Comparison of ENCODE assay signal across 9 mouse cellular contexts in genomic region chr11:118428944-118429709, GRCm38 (mm10). TPM values are rescaled to one million over a fixed set of nuclear protein-coding genes. Genes with fewer than 3 reads are reported as not detected.
DNase-seq lines count a peak whose midpoint lies in the region; ATAC-seq and TF ChIP-seq lines count a peak whose summit lies in the region.
"Had no signal": no experiment of that assay in that cellular context is flagged by ENCODE, and none has a peak within 500 bp of the region (broad histone marks: within the 10 kb centered on the region; RNA-seq: fewer than 3 reads in every experiment).

No protein-coding gene starts in this region.

- H3K4me3 ChIP-seq in lung, adult 2 months (replicated peaks; ENCODE audit: extremely low read depth, low read depth, low read length): peak overlapping the region; percentile 22
- peak overlapping the region; percentile 41 for H3K4me3 ChIP-seq in heart, adult 2 months
- H3K4me3 ChIP-seq in neural tube, embryonic 14.5 days (ENCODE audit: low read depth, low read length): peak overlapping the region; percentile 9; the same call in 1 of the 2 replicates

- intact Hi-C loops in heart, adult 2 months (cut with DNase I): no loop called here

- peaks cover 5% of the 10 kb centered on the region for H3K4me1 ChIP-seq in lung, adult 2 months (ENCODE audit: control insufficient read depth, insufficient read depth, low read length)
- H3K4me1 ChIP-seq in heart, adult 2 months (ENCODE audit: control insufficient read depth, insufficient read depth, low read length): peaks cover 43% of the 10 kb centered on the region
- H3K4me1 ChIP-seq in neural tube, embryonic 14.5 days (ENCODE audit: control insufficient read depth, insufficient read depth, low read length): peaks cover 14% of the 10 kb centered on the region

- no peak for TF ChIP-seq CTCF in lung, adult 2 months (IDR thresholded peaks at IDR 0.05; ENCODE audit: insufficient read depth, low read length)
- TF ChIP-seq CTCF in heart, adult 2 months (IDR thresholded peaks at IDR 0.05): no peak

- ATAC-seq in neural tube, embryonic 14.5 days (ENCODE audit: low read depth): no peak
- no peak for ATAC-seq in granulocyte monocyte progenitor cell, adult 5-6 weeks (replicated peaks; ENCODE audit: poor library complexity, severe bottlenecking)

- no peak for TF ChIP-seq POLR2A in lung, adult 2 months (IDR thresholded peaks at IDR 0.05; ENCODE audit: borderline replicate concordance, extremely low read depth, low read depth, low read length)
- TF ChIP-seq POLR2A in heart, adult 2 months (IDR thresholded peaks at IDR 0.05; ENCODE audit: insufficient read depth, low read depth, low read length): 0 out of 2 replicates have a peak, but pooled peaks have one; percentile 15

- no peaks in the 10 kb centered on the region for H3K36me3 ChIP-seq in heart, adult 2 months (ENCODE audit: control insufficient read depth, insufficient read depth, low read length)
- no peaks in the 10 kb centered on the region for H3K36me3 ChIP-seq in neural tube, embryonic 14.5 days (ENCODE audit: control insufficient read depth, insufficient read depth, low read length)
- H3K36me3 ChIP-seq: G1E had no signal

- no peaks in the 10 kb centered on the region for H3K9me3 ChIP-seq in neural tube, embryonic 14.5 days (ENCODE audit: control insufficient read depth, low read length)
- H3K9me3 ChIP-seq: G1E had no signal

- WGBS in lung, adult 2 months: 41% methylated on average over 8 of the region's 8 CpGs
- WGBS in heart, adult 2 months: 31% methylated on average over 8 of the region's 8 CpGs
- WGBS in neural tube, embryonic 14.5 days: 64% methylated on average over 8 of the region's 8 CpGs

- DNase-seq in lung, adult 2 months: no peak
- DNase-seq in lung, postnatal 4 days: no peak
- peak; percentile 56 to 68 for DNase-seq in heart, adult 2 months
- peak; percentile 68 for DNase-seq in kidney, postnatal 14 days
- no peak for DNase-seq in cerebellum, postnatal 25 days
- no peak for DNase-seq in embryo, embryonic 11 days

- H3K9ac ChIP-seq in heart, adult 2 months (ENCODE audit: low read depth, low read length): peak overlapping the region; percentile 74
- H3K9ac ChIP-seq in neural tube, embryonic 14.5 days (replicated peaks; ENCODE audit: low read depth, low read length): no peak overlapping the region; the same call in 1 of the 2 replicates

- no peaks in the 10 kb centered on the region for H3K27me3 ChIP-seq in heart, adult 2 months (ENCODE audit: control insufficient read depth, insufficient read depth, low read length)
- H3K27me3 ChIP-seq in neural tube, embryonic 14.5 days (ENCODE audit: control insufficient read depth, insufficient read depth, low read length): no peaks in the 10 kb centered on the region

- 0 out of 2 replicates have a peak, but pooled peaks have one; percentile 13 for TF ChIP-seq EP300 in heart, adult 2 months (IDR thresholded peaks at IDR 0.05; ENCODE audit: insufficient read depth, low read depth, low read length)

- H3K27ac ChIP-seq in heart, adult 2 months: peak overlapping the region; percentile 89
- no peak overlapping the region for H3K27ac ChIP-seq in neural tube, embryonic 14.5 days (ENCODE audit: low read depth, low read length)

- peak overlapping the region; percentile 33 for H3K4me2 ChIP-seq in neural tube, embryonic 14.5 days (ENCODE audit: low read depth, low read length)

- no peaks in the 10 kb centered on the region for H3K79me2 ChIP-seq in heart, adult 2 months (replicated peaks; ENCODE audit: control insufficient read depth, insufficient read depth, low read length)

RNA-seq across cellular contexts. Expression of gene C1qtnf1, which starts 1.1 kb away (rescaled TPM):
- 17.9 and 21.8 TPM in 2 replicates for polyA plus RNA-seq in lung, adult 2 months (2012; rRNA removed)
- total RNA-seq in heart, adult 2 months (2021): 10 to 100 TPM; 15.2 to 16.0 TPM
- polyA plus RNA-seq in heart, adult 2 months (2012; rRNA removed): 15.3 and 20.1 TPM in 2 replicates
- polyA plus RNA-seq in neural tube, embryonic 14.5 days (2014; fragmentation: Nextera tagmentation; extraction: Ambion mirVana): 3.3 and 6.2 TPM in 2 replicates
- not detected in 2 replicates for total RNA-seq in granulocyte monocyte progenitor cell, adult 5-6 weeks (2014; fragmentation: Nextera tagmentation)
- not detected in 2 replicates for total RNA-seq in granulocyte monocyte progenitor cell, adult 5-6 weeks (2017)
- polyA plus RNA-seq: G1E had no signal

RNA-seq across cellular contexts. Expression of gene Cant1, which starts 10.2 kb away (rescaled TPM):
- polyA plus RNA-seq in lung, adult 2 months (2012; rRNA removed): 55.9 and 61.9 TPM in 2 replicates
- 10 to 100 TPM; 17.7 to 18.2 TPM for total RNA-seq in heart, adult 2 months (2021)
- 21.6 and 23.4 TPM in 2 replicates for polyA plus RNA-seq in heart, adult 2 months (2012; rRNA removed)
- 21.2 and 27.0 TPM in 2 replicates for polyA plus RNA-seq in neural tube, embryonic 14.5 days (2014; fragmentation: Nextera tagmentation; extraction: Ambion mirVana)
- total RNA-seq in granulocyte monocyte progenitor cell, adult 5-6 weeks (2014; fragmentation: Nextera tagmentation): 29.7 and 34.6 TPM in 2 replicates
- total RNA-seq in granulocyte monocyte progenitor cell, adult 5-6 weeks (2017): 18.6 and 21.0 TPM in 2 replicates

RNA-seq across cellular contexts. Expression of gene Lgals3bp, which starts 27.2 kb away (rescaled TPM):
- polyA plus RNA-seq in lung, adult 2 months (2012; rRNA removed): 259 and 311 TPM in 2 replicates
- 10 to 100 TPM; 20.2 to 28.6 TPM for total RNA-seq in heart, adult 2 months (2021)
- 112 and 121 TPM in 2 replicates for polyA plus RNA-seq in heart, adult 2 months (2012; rRNA removed)
- polyA plus RNA-seq in neural tube, embryonic 14.5 days (2014; fragmentation: Nextera tagmentation; extraction: Ambion mirVana): 1.9 and 4.0 TPM in 2 replicates
- total RNA-seq in granulocyte monocyte progenitor cell, adult 5-6 weeks (2014; fragmentation: Nextera tagmentation): 85.3 and 107 TPM in 2 replicates
- 36.0 and 44.8 TPM in 2 replicates for total RNA-seq in granulocyte monocyte progenitor cell, adult 5-6 weeks (2017)

RNA-seq across cellular contexts. Expression of gene Engase, which starts 47.5 kb away (rescaled TPM):
- polyA plus RNA-seq in lung, adult 2 months (2012; rRNA removed): 12.9 and 17.0 TPM in 2 replicates
- 1 to 10 TPM; 4.4 to 5.4 TPM for total RNA-seq in heart, adult 2 months (2021)
- 5.2 and 7.3 TPM in 2 replicates for polyA plus RNA-seq in heart, adult 2 months (2012; rRNA removed)
- 5.9 and 6.0 TPM in 2 replicates for polyA plus RNA-seq in neural tube, embryonic 14.5 days (2014; fragmentation: Nextera tagmentation; extraction: Ambion mirVana)
- total RNA-seq in granulocyte monocyte progenitor cell, adult 5-6 weeks (2014; fragmentation: Nextera tagmentation): 2.2 and 4.8 TPM in 2 replicates
- total RNA-seq in granulocyte monocyte progenitor cell, adult 5-6 weeks (2017): 2.4 and 5.7 TPM in 2 replicates

Comparison
In these comparisons a context has a peak if more than half of its experiments do, and no peak if none do; other contexts are left out.
1. DNase-seq: peak in heart, adult 2 months (2 of 2) and kidney, postnatal 14 days (single experiment); none in lung, adult 2 months (single experiment), lung, postnatal 4 days (0 of 2), cerebellum, postnatal 25 days (0 of 2) and embryo, embryonic 11 days (single experiment).
2. RNA of gene Lgals3bp, which starts 27.2 kb away (polyA plus RNA-seq): 259 to 311 TPM in lung, adult 2 months and 112 to 121 TPM in heart, adult 2 months; 1.9 to 4.0 TPM in neural tube, embryonic 14.5 days; every median in the first group is over 10 times any median in the second.
3. Peak in every context shown above with its lines, with median percentiles within 50 percentile points of each other: H3K4me3 ChIP-seq.